Mouse (Mus musculus): ENCODE data around the gene Dhrs7c. TPM values are rescaled to one million over a fixed set of nuclear protein-coding genes. Genes with fewer than 3 reads are reported as not detected.

The Dhrs7c gene
- total and polyA plus RNA-seq, 3 experiments, result not detected

DNA sequence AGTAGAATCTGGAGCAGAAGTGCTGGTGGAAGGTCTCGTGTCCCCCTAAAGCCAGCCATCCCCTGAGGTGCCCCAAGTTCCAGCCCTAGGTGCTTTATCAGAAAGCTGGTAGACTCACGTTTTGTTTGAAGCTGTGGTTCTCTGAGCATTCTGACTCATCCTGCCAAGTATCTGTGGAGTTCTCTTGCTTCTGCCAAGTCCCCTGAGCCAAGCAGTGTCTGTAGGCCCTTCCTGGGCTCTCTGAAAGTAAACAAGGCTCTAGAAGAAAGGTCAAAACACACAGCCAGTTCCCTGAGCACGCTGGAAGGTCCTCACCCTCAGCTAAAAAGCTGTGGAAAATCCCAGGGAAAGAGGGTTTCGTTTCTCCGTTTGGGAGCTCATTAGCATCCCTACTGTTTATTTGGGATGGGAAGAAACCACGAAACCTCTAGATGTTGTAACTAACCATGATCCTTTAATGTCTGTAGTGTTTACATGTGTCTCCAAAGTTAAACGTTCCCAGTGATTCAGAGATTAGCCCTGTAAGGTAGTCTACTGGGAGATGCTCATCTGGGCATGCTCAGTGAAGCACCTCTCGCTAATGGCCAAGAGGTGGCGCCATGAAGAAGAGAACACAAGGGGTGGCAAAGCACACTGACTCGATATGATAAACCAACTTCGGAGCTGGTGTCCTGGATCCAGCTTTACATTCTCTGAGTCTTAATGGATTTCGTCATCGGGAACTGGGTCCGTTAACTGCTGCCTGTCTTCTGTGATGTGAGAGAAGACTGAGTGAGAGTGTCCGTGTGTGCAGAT, 40.4 kb upstream of the Dhrs7c start:
- H3K79me2 ChIP-seq (replicated peaks; ENCODE audit: control insufficient read depth, extremely low read depth, insufficient read depth, poor library complexity, severe bottlenecking), result no peaks in the 10 kb centered on the region
- H3K27me3 ChIP-seq (replicated peaks), result peaks cover 4% of the 10 kb centered on the region
- no peaks in the 10 kb centered on the region for H3K9me3 ChIP-seq (replicated peaks; ENCODE audit: low read length)
- H3K9ac ChIP-seq (ENCODE audit: insufficient read depth, low read depth), result no peak overlapping the region
- dilution Hi-C loops (cut with MboI; ENCODE audit: extremely low pct_ligation_motif_present, extremely low pct_unique_long_range_greater_than_20kb, low sequenced_read_pairs), result no loop called here
- no peak overlapping the region for H3K4me2 ChIP-seq (ENCODE audit: insufficient read depth, low read depth, poor library complexity, severe bottlenecking)
- peak; percentile 54 for DNase-seq (ENCODE audit: extremely low read depth)
- H3K4me3 ChIP-seq (replicated peaks in 1 of 3; ENCODE audit: low read depth in 2 of 3, low read length in 2 of 3, poor library complexity in 1 of 3), result no peak overlapping the region
- in situ Hi-C loops (cut with MboI; ENCODE audit: low pct_ligation_motif_present, low pct_unique_long_range_greater_than_20kb, low sequenced_read_pairs), result no loop called here
- TF ChIP-seq CTCF (conservative IDR thresholded peaks at IDR 0.05 in 1 of 2, IDR thresholded peaks at IDR 0.05 in 1 of 2; ENCODE audit: low read depth in 2 of 2, low read length in 2 of 2) (peak; percentile 55 to 82), POLR2AphosphoS2 (IDR thresholded peaks at IDR 0.05; ENCODE audit: low read depth, low read length) (no peak), RAD21 (IDR thresholded peaks at IDR 0.05; ENCODE audit: low read depth, low read length) (peak; percentile 54), SMC3 (IDR thresholded peaks at IDR 0.05; ENCODE audit: low read depth, low read length) (peak; percentile 66), TBP (conservative IDR thresholded peaks at IDR 0.05; ENCODE audit: low read depth, low read length) (no peak), BHLHE40 (IDR thresholded peaks at IDR 0.05; ENCODE audit: low read depth, low read length) (peak; percentile 32; the same call in 1 of the 2 replicates), TCF12 (IDR thresholded peaks at IDR 0.05; ENCODE audit: low read depth, low read length) (no peak), NRF1 (IDR thresholded peaks at IDR 0.05; ENCODE audit: low read depth, low read length) (peak; percentile 82), USF2 (conservative IDR thresholded peaks at IDR 0.05; ENCODE audit: low read depth, low read length) (no peak)
- H3K36me3 ChIP-seq (replicated peaks in 1 of 2; ENCODE audit: control insufficient read depth in 1 of 2, insufficient read depth in 1 of 2, low read length in 1 of 2), result no peaks in the 10 kb centered on the region
- no peak overlapping the region for H3K27ac ChIP-seq (ENCODE audit: insufficient read depth, low read depth)
- peaks cover 0 to 6% of the 10 kb centered on the region in 2 experiments; a peak in 1 of 4 replicates for H3K4me1 ChIP-seq (ENCODE audit: control insufficient read depth in 1 of 2, insufficient read depth in 2 of 2)

DNA sequence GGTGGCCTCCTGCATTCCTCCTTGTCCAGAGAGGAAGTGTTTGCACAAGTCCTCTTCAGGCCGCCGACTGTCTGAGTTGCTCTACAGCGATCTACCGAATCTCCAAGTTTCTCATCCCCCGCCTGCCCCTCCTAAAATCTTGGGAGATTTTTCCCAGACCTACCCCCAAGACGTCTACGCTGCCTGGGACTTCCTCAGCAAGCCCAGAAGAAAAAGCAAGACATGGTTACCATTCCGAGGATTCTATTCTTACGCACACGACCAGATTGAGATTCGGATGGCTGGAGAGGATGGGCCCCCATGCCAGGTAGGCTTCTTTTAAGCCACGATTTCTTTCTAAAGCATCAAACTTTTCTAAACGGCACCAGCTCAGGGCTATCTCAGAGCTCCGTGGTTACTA, 26.9 kb upstream of the Dhrs7c start, which contains the start of gene Glp2r:
TSS of gene Glp2r (minus strand) at position 101 of the 400 bp plus-strand sequence.
- no peaks in the 10 kb centered on the region for H3K79me2 ChIP-seq (replicated peaks; ENCODE audit: control insufficient read depth, extremely low read depth, insufficient read depth, poor library complexity, severe bottlenecking)
- dilution Hi-C loops (cut with MboI; ENCODE audit: extremely low pct_ligation_motif_present, extremely low pct_unique_long_range_greater_than_20kb, low sequenced_read_pairs), result no loop called here
- no peaks in the 10 kb centered on the region for H3K27me3 ChIP-seq (replicated peaks)
- H3K36me3 ChIP-seq (replicated peaks in 1 of 2; ENCODE audit: control insufficient read depth in 1 of 2, insufficient read depth in 1 of 2, low read length in 1 of 2), result no peaks in the 10 kb centered on the region
- no peaks in the 10 kb centered on the region for H3K9me3 ChIP-seq (replicated peaks; ENCODE audit: low read length)
- H3K4me2 ChIP-seq (ENCODE audit: insufficient read depth, low read depth, poor library complexity, severe bottlenecking), result no peak within 1 kb of the TSS
- no peak for TF ChIP-seq NELFE (IDR thresholded peaks at IDR 0.05; ENCODE audit: low read depth, low read length)
- TF ChIP-seq ZKSCAN1 (IDR thresholded peaks at IDR 0.05; ENCODE audit: borderline replicate concordance, low read depth, low read length), result no peak
- no peak for TF ChIP-seq ZNF384 (IDR thresholded peaks at IDR 0.05; ENCODE audit: low read depth, low read length)
- TF ChIP-seq POLR2AphosphoS2 (IDR thresholded peaks at IDR 0.05; ENCODE audit: low read depth, low read length), result no peak
- no peak for TF ChIP-seq ELF1 (IDR thresholded peaks at IDR 0.05; ENCODE audit: low read depth, low read length)
- no peak for TF ChIP-seq ZC3H11A (IDR thresholded peaks at IDR 0.05; ENCODE audit: low read depth, low read length)
- TF ChIP-seq PAX5 (IDR thresholded peaks at IDR 0.05; ENCODE audit: low read length), result no peak
- no peak for TF ChIP-seq POLR2A (IDR thresholded peaks at IDR 0.05; ENCODE audit: low read depth, low read length)
- TF ChIP-seq MYC (IDR thresholded peaks at IDR 0.05; ENCODE audit: low read depth, low read length), result no peak
- no peak for TF ChIP-seq USF1 (IDR thresholded peaks at IDR 0.05; ENCODE audit: low read depth, low read length)
- TF ChIP-seq MEF2A (IDR thresholded peaks at IDR 0.05; ENCODE audit: borderline replicate concordance, low read depth, low read length), result no peak
- no peak for TF ChIP-seq ETS1 (conservative IDR thresholded peaks at IDR 0.05; ENCODE audit: low read depth, low read length)
- no peak for TF ChIP-seq MAX (IDR thresholded peaks at IDR 0.05; ENCODE audit: low read length)
- H3K4me1 ChIP-seq (ENCODE audit: control insufficient read depth in 1 of 2, insufficient read depth in 2 of 2), result peaks cover 0 to 20% of the 10 kb centered on the region in 2 experiments; a peak in 2 of 4 replicates
- H3K27ac ChIP-seq (ENCODE audit: insufficient read depth, low read depth), result no peak within 1 kb of the TSS
- no peak within 1 kb of the TSS for H3K9ac ChIP-seq (ENCODE audit: insufficient read depth, low read depth)
- DNase-seq (ENCODE audit: extremely low read depth), result no peak
- H3K4me3 ChIP-seq (replicated peaks in 1 of 3; ENCODE audit: low read depth in 2 of 3, low read length in 2 of 3, poor library complexity in 1 of 3), result no peak within 1 kb of the TSS
- in situ Hi-C loops (cut with MboI; ENCODE audit: low pct_ligation_motif_present, low pct_unique_long_range_greater_than_20kb, low sequenced_read_pairs), result no loop called here
